Mouse (Mus musculus): ENCODE measurements around the gene Cnnm2. TPM values are rescaled to one million over a fixed set of nuclear protein-coding genes. Genes with fewer than 3 reads are reported as not detected.
"Not testable (repeated sequence)": the region's sequence is repeated elsewhere in the genome, so short reads cannot be mapped to it uniquely, and the experiment has no call there.

Cnnm2 gene
- 10 to 100 TPM; 25.2 to 28.1 TPM for total RNA-seq (2021)
- long read RNA-seq, full-length matches to known transcripts: 10 of 12 reads
- long read RNA-seq, partial matches to known transcripts: 2 of 12 reads
- long read RNA-seq, other reads (novel, unspliced or antisense): 0 of 12 reads

DNA sequence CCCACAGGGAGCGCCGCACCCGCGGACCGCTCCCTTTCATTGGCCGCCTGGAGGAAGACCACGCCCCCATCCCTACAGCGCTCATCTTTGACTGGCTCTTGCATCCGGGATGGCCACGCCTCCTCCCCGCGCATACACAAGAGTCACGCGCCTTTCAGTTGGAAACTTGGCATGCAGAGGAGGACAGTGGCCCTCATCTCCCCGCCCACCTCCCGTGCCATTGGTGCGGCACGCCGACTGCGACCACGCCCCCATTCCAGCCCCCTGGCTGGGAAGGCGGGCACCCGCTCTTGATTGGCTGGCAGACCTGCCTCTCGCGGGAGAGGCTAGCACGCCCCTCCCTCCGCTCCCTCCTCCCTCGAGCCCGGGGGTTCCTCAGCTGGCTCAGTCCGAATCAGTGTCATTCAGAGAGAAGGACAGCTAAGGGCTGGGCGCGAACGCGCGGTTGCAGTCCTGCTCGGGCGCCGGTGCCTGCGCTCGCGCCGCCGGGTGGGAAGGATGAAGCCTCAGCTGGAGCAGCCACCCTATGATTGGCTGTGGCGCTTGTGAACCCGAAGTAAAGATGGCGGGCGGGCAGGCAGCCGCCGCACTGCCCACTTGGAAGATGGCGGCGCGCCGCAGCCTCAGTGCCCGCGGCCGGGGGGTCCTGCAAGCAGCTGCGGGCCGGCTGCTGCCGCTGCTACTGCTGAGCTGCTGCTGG, at the start of gene Cnnm2:
TSS of gene Cnnm2 (plus strand) at position 350 of the 700 bp plus-strand sequence.
- peak; percentile 99 to 100 for DNase-seq (ENCODE audit: low spot score in 2 of 2)

DNA sequence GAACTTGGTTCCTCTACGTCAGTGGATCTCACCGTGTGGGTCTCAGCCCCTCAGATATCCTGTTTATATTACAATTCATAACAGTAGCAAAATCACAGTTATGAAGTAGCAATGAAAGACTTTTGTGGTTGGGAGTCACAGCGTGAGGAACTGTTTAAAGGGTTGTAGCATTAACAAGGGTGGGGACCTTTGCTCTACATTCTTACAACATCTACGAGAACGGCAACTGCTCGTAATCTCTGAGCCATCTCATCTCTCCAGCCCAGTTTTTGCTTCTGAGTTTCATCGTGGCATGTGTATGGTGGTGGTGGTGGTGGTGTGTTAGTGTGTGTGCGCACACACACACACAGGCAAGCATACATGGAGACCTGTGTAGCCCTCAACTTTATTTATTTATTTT, 47.2 kb upstream of the Cnnm2 start:
- no peak for DNase-seq (ENCODE audit: low spot score in 2 of 2)

- no peak for DNase-seq (ENCODE audit: low spot score in 2 of 2)
Observed at GRCm38 (mm10) chr19:46715016-46715415, 46.4 kb upstream of the Cnnm2 start.

DNA sequence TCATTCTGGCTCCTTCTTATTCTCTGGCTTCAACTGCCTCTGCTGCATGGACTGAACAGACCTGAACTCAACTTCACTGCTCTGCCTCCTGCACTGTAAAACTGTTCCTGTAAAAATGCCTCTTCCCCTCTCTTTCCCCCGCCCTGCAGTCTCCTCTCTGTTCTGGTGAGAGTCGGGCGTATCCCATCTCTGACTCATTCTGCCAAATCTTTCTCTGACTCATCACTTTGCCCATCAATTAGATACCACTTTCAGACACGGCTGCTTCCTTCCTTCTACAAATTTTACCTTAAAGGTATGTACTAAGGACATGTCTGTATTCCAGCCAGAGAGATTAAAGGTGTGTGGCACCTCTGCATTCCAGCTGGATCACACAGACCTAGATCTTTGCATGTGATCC, 43.2 kb upstream of the Cnnm2 start:
- no peak for DNase-seq (ENCODE audit: low spot score in 2 of 2)

GRCm38 (mm10) chr19:46724411-46724810, 37.0 kb upstream of the Cnnm2 start:
- DNase-seq (ENCODE audit: low spot score in 2 of 2): no peak

- no peak for DNase-seq (ENCODE audit: low spot score in 2 of 2)
Observed at GRCm38 (mm10) chr19:46726142-46726541, 35.3 kb upstream of the Cnnm2 start.

GRCm38 (mm10) chr19:46727140-46727736, 34.2 kb upstream of the Cnnm2 start:
- peak in 1 of 2 experiments; percentile 35 for DNase-seq (ENCODE audit: low spot score in 2 of 2)

GRCm38 (mm10) chr19:46727945-46728540, 33.4 kb upstream of the Cnnm2 start:
- no peak for DNase-seq (ENCODE audit: low spot score in 2 of 2)

DNA sequence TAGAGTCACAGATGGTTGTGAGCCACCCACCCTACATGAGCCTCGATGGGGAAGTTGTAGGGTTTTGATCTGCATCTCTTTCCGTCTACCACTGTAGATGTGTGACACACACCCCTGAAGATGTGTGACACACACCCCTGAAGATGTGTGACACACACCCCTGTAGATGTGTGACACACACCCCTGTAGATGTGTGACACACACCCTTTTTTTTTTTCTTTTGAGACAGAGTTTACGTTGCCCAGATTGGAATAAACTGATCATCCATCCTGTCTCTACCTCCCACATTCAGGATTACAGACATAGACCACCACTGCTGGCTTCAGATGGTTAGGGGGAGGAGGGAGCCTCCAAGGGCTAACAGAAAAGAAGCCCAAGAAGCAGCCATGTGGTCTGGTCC, 32.5 kb upstream of the Cnnm2 start:
- no peak for DNase-seq (ENCODE audit: low spot score in 2 of 2)

GRCm38 (mm10) chr19:46731351-46731750, 30.0 kb upstream of the Cnnm2 start:
- no peak for DNase-seq (ENCODE audit: low spot score in 2 of 2)

DNA sequence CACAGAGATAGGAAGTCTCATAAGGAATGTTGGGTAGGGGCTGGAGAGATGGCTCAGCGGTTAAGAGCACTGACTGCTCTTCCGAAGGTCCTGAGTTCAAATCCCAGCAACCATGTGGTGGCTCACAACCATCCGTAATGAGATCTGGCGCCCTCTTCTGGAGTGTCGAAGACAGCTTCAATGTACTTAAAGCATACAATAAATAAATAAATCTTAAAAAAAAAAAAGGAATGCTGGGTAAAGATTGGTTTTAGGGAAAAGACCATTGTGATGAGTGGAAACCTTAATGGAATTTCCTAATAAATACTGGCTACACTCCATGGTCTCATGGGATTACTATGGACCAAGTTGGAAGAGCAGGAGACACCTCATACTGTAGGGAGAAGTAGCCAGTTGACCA, 28.7 kb upstream of the Cnnm2 start:
- not testable (repeated sequence) for DNase-seq (ENCODE audit: low spot score in 2 of 2)

GRCm38 (mm10) chr19:46733626-46734025, 27.8 kb upstream of the Cnnm2 start:
- no peak for DNase-seq (ENCODE audit: low spot score in 2 of 2)

DNA sequence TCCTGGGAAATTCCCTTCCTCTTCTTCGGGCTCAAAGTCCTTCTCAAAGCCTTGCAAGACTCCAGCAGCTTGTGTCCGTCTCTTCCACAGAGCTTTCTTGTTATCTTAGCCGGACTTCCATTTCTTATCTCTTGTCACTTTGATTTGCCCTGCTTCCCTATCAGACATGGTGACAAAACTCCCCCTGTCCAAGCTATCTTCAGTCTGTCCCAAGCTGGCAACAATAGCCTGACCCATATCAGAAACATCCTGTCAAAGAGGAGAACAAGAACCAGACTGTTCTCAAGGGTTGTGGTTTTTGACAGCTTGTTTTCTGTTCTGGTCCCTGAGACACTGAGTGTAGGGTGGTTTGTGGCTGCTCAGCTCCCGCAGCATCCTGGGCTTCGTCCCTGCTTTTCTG, 26.2 kb upstream of the Cnnm2 start:
- no peak for DNase-seq (ENCODE audit: low spot score in 2 of 2)

DNA sequence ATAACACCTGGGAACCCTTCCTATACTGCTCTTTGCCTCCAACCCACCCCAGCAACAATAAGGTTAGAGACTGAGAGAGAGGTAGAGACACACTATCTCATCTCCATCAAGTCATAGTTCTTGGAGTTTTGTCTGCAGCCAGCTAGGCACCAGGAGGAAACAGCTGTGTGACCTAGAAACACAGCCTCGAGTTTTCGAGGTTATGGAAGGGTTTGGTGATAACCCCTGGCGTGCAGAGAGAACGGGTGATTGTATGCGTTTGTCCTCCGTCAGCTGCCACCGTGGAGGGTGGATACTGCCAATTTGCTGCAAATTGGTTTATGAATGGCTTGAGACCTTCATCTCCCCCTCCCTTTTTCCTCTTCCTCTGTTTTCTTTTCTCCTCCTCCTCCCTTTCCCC, 24.3 kb upstream of the Cnnm2 start:
- no peak for DNase-seq (ENCODE audit: low spot score in 2 of 2)

DNA sequence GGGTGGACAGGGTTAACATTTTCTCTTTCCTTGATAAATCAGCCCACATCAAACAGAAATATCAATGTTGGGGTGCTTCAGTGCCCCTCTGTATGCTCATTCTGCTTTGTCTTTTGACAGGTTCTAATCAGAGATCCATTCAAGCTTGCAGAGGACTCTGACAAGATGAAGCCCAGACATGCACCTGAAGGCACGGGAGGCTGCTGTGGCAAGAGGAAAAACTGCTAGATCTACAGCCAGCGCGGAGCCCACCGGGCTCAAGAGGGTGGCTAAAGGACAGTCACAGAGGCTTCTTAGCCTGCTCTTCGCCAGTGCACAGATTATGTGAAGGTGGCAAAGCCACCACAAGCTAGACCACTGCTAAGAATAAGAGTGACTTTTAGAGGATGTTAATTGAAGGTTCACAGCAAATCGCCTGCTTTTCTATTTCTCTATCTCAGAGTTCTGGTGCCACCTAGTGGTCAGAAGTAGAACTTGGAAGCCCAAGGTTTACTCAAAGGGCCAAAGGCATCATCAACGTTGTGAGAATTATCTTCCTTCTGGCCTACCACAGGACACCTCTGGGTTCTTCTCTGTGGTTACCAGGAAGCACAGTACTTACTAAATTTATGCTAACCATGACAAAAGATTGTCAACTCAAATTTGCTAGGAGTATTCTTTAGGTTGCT, 20.9 kb upstream of the Cnnm2 start:
- peak; percentile 78 to 79 for DNase-seq (ENCODE audit: low spot score in 2 of 2)

GRCm38 (mm10) chr19:46741574-46741973, 19.8 kb upstream of the Cnnm2 start:
- no peak for DNase-seq (ENCODE audit: low spot score in 2 of 2)

GRCm38 (mm10) chr19:46744681-46745080, 16.7 kb upstream of the Cnnm2 start:
- DNase-seq (ENCODE audit: low spot score in 2 of 2): no peak

- no peak for DNase-seq (ENCODE audit: low spot score in 2 of 2)
Observed at GRCm38 (mm10) chr19:46747799-46748198, 13.6 kb upstream of the Cnnm2 start.

- no peak for DNase-seq (ENCODE audit: low spot score in 2 of 2)
Observed at GRCm38 (mm10) chr19:46752235-46752634, 9.2 kb upstream of the Cnnm2 start.

DNA sequence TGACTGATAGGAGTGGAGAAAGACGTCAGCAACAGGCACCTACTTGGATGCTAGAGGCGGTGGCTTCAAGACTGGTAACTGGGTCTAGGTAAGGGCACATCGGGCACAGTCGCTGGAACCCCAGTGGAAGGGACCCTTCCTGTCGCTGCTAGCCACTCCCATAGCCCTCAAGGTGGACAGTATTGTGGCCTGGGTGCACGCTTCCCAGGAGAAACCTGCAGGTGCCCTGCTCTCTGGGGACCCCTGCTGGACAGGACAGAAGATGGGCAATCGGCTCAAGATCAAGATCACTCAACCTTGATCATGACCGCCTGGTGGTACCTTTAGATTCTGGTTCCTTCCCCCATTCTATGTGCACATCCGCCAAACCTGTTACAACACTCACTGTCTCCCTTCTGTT, 6.3 kb upstream of the Cnnm2 start:
- no peak for DNase-seq (ENCODE audit: low spot score in 2 of 2)

GRCm38 (mm10) chr19:46756221-46756620, 5.2 kb upstream of the Cnnm2 start:
- no peak for DNase-seq (ENCODE audit: low spot score in 2 of 2)

DNA sequence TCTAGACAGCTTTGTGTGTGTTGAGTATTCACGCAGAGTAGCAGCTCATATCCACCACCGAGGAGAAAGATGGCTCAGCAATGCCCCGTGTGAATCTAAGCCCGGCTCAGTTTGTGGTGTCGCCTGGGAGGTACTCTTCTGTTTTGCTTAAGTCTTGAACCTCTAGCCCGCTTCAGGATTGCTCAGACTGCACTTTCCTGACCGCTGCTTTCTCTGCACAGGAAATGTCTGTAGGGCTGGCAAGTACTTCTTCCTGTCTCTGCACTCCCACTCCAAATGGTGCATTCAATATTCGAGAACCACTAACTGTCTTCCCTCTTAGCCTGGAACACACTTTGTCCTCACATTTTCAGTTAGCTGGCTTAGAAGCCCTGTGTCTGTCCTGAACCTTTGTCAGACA, 2.3 kb upstream of the Cnnm2 start:
- no peak for DNase-seq (ENCODE audit: low spot score in 2 of 2)

Measured in layer of hippocampus, postnatal 10 days (tissue).